Mouse (Mus musculus) B cell, adult 62 days (primary cell): Measurements from ENCODE around the gene Olfr770. TPM values are rescaled to one million over a fixed set of nuclear protein-coding genes. Genes with fewer than 3 reads are reported as not detected.

Experiments used
- total RNA-seq: library from RNA; stranded (reverse); gene quantifications from 4 replicates; pipeline ENCODE4 v1.2.4, GENCODE M21; 2023

Gene Olfr770
- not detected in 4 replicates for total RNA-seq

DNA sequence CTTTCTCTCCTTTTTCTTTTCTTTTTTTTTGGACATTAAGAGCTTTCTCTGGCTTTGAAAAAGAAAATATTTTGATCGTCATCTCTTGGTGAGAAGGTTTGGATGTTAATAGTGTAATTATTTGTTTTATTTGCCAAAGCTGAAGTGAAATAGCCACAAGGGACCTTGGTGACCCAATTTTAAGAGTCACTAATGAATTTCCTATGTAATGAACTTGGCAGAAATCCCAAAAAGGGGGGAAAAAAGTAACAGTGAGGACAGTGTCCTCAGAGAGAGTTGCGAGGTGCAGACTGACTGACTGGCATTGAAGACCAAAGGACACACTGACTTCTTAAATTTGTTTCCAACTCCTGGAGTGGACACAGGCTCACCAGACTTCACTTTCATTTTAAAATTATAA is at the start of gene Olfr770:
Olfr770 (minus strand) TSS at position 101 of the 400 bp plus-strand sequence.

DNA sequence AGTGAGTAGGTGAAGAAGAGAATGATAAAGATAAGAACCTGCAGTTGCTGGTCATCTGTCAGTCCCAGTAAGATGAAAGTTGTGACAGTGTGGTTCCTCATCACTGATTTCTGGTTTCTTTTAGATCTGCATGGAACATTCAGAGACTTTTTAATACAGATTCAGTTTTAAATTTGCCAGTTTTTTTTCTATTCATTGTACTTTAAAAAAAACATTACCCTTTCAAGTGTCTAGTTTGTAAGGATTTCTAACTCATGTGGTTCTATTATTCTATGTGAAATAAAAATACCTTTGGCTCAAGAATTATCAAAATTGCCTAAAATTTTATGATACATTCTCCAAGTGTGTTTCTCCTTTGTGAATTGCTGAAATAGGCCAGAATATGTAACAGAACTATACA is 48.5 kb upstream of the Olfr770 start, which contains the start of gene Olfr773:
Olfr773 (minus strand) TSS at position 101 of the 400 bp plus-strand sequence.

DNA sequence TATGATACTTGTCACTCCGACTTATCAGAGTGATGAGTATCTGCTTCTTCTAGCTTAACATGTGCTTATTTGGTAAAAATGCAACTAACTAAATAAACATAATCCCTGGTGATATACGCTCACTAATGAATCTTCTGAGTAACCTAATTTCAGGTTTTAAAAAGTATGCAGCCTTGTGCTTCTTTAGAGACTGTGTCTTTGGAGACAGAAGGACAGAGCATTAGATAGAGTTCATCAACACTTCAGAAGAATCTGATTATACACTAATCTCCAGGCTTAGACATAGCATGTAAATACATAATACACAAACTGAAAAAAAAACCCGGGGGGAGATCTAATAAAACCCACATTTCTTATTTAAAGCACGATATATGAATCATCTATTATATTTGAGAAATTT is 39.0 kb upstream of the Olfr770 start, which contains the start of gene Olfr772:
Olfr772 (minus strand) TSS at position 101 of the 400 bp plus-strand sequence.

DNA sequence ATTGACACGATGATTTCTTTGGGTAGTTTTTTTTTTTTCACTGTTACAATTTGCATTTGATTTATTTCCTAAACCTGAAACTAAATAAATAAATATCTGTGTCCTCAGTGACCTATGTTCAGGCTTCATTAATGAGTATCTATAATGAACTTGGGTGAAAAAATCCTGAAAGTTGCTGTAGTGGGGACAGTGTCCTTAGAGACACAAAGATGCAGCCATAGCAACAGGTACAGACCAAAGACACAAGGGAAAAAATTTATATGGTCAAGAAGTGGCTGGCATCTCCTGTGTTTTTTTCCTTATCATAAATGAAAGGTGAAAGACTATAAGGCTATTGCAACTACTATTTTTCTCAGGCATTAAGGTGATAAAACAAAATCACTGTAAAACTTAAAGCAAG is 25.9 kb upstream of the Olfr770 start, which contains the start of gene Olfr771:
Olfr771 (minus strand) TSS at position 101 of the 400 bp plus-strand sequence.

DNA sequence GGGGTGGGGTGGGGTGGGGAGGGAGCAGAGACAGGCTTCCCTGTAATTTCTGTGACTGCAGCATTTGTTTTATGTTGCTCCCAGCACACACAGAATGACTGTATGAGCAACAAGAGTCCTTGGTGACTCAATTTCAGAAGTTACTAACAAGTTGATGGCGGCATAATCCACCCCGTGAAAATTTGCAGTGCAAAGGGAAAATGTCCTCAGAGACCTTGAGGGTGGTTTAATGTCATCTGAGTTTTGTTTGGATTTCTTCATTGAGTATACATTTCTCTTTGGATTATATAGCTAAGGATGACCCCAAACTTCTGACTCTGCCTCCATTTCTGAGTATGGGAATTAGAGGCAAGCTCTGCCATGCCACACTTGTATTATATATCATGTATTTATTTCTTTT is 21.0 kb downstream of the Olfr770 start, which contains the start of gene Olfr769:
Olfr769 (minus strand) TSS at position 101 of the 400 bp plus-strand sequence.

DNA sequence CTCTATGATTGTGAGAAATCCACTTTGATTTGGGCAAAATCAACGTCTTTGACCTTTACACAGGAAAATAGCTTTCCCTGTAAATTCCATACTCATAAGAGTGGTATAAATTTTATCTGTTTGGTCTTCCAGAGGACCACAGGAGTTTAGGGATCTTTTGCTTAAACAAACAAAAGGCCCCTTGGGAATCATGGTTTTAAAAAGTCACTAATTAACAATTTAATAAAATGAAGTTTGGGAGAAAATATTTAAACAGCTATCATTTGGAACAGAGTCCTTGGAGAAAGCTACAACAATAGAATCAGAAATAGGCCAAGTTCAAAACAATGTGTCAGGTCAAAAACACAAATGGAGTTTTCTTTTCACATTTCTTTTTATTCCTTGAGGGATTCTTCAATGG is 39.5 kb downstream of the Olfr770 start, which contains the start of gene Olfr768:
Olfr768 (minus strand) TSS at position 101 of the 400 bp plus-strand sequence.

DNA sequence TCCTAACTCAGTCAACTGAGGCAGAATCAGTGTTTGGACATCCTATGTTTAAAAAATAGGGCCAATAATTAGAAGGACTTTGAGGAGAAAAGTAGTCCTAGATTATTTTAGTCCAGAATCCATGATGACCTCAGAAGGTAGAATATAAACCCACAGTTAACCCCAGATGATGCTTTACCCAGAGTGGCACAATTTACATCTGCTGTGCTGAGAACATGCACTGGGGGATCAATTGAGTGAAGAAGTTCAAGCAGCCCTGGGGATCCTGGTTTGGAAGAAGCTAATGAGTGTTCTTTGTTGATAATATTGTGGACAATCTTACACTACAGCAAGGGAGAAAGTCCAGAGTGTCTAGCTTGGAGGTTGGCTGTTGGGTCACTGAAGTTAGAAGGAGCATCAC is 56.0 kb downstream of the Olfr770 start, which contains the start of gene Olfr767:
Olfr767 (minus strand) TSS at position 101 of the 400 bp plus-strand sequence.

Other genes starting within 250 kb of the Olfr770 start
- 51.4 to 56.9 TPM (median 52.5 TPM) in 4 replicates for gene Gdf11, start 247.3 kb downstream of the Olfr770 start, total RNA-seq
- gene Cd63, start 238.0 kb downstream of the Olfr770 start, total RNA-seq = 0.81 to 1.1 TPM (median 0.97 TPM) in 3 of 4 replicates, not detected in the other
- gene Rdh5, start 216.1 kb downstream of the Olfr770 start, total RNA-seq = 6.8 to 13.1 TPM (median 7.4 TPM) in 4 replicates
- 62.0 to 76.3 TPM (median 67.9 TPM) in 4 replicates for gene Bloc1s1, start 215.0 kb downstream of the Olfr770 start, total RNA-seq
- gene Itga7, start 205.2 kb downstream of the Olfr770 start, total RNA-seq = 0.27 TPM in 1 of 4 replicates, not detected in the others
- gene Mettl7b, start 178.0 kb downstream of the Olfr770 start, total RNA-seq = not detected in 4 replicates
- not detected in 4 replicates for gene Olfr9, start 149.6 kb downstream of the Olfr770 start, total RNA-seq
- gene Olfr763, start 128.2 kb downstream of the Olfr770 start, total RNA-seq = not detected in 4 replicates
- not detected in 4 replicates for gene Olfr764-ps1, start 99.1 kb downstream of the Olfr770 start, total RNA-seq
- gene Olfr765, start 89.0 kb downstream of the Olfr770 start, total RNA-seq = not detected in 4 replicates
- gene Olfr766-ps1, start 70.0 kb downstream of the Olfr770 start, total RNA-seq = not detected in 4 replicates
- gene Olfr767, start 56.1 kb downstream of the Olfr770 start, total RNA-seq = not detected in 4 replicates
- not detected in 4 replicates for gene Olfr768, start 39.6 kb downstream of the Olfr770 start, total RNA-seq
- not detected in 4 replicates for gene Olfr769, start 21.1 kb downstream of the Olfr770 start, total RNA-seq
- not detected in 4 replicates for gene Olfr771, start 25.8 kb upstream of the Olfr770 start, total RNA-seq
- gene Olfr772, start 38.9 kb upstream of the Olfr770 start, total RNA-seq = not detected in 4 replicates
- not detected in 4 replicates for gene Olfr773, start 48.4 kb upstream of the Olfr770 start, total RNA-seq
- not detected in 4 replicates for gene Olfr774, start 97.2 kb upstream of the Olfr770 start, total RNA-seq
- gene Olfr775, start 109.4 kb upstream of the Olfr770 start, total RNA-seq = not detected in 4 replicates
- not detected in 4 replicates for gene Olfr776, start 120.1 kb upstream of the Olfr770 start, total RNA-seq
- not detected in 4 replicates for gene Olfr777, start 132.5 kb upstream of the Olfr770 start, total RNA-seq
- not detected in 4 replicates for gene Olfr780, start 179.1 kb upstream of the Olfr770 start, total RNA-seq
- gene Olfr781, start 189.9 kb upstream of the Olfr770 start, total RNA-seq = not detected in 4 replicates
- gene Olfr782, start 209.9 kb upstream of the Olfr770 start, total RNA-seq = not detected in 4 replicates
- gene Olfr784, start 245.1 kb upstream of the Olfr770 start, total RNA-seq = not detected in 4 replicates